Mouse (Mus musculus) MEL (cell line): ENCODE data around the gene Nr0b2. TPM values are rescaled to one million over a fixed set of nuclear protein-coding genes. Genes with fewer than 3 reads are reported as not detected.

Experiments used
- DNase-seq: peaks from one replicate; pipeline ENCODE4 v3.0.0; 2011; ENCODE audit warnings: low read depth, low spot score
- H3K27ac ChIP-seq: 2 replicates; pipeline ENCODE4 v1.5.1; 2012; ENCODE audit warnings: low read depth, mild to moderate bottlenecking, control low read depth, low read length, moderate library complexity; ENCODE audit not compliant: control insufficient read depth
- H3K27me3 ChIP-seq, 2 experiments: fragments of 150-350 bp in 1 of 2; sonication (generic) in 1 of 2; 2 replicates each; pipeline ENCODE4 v1.6.1; 2012; ENCODE audit warnings: low read length in 2 of 2, mild to moderate bottlenecking in 2 of 2, improper control_type of control experiment in 1 of 2, moderate library complexity in 1 of 2; ENCODE audit not compliant: insufficient read depth in 2 of 2, control insufficient read depth in 1 of 2
- H3K36me3 ChIP-seq, 2 experiments: 2 replicates each; pipeline ENCODE4 v1.6.1; 2012 to 2014; ENCODE audit warnings: low read length in 2 of 2, improper control_type of control experiment in 1 of 2, inconsistent platforms in 1 of 2, mild to moderate bottlenecking in 1 of 2; ENCODE audit not compliant: insufficient read depth in 2 of 2, control insufficient read depth in 1 of 2
- H3K4me1 ChIP-seq, 2 experiments: fragments of 150-350 bp in 1 of 2; sonication (generic) in 1 of 2; 2 replicates each; pipeline ENCODE4 v1.6.1; 2012; ENCODE audit warnings: low read length in 2 of 2, improper control_type of control experiment in 1 of 2, mild to moderate bottlenecking in 1 of 2; ENCODE audit not compliant: insufficient read depth in 2 of 2, control insufficient read depth in 1 of 2
- H3K4me3 ChIP-seq, 2 experiments: fragments of 150-350 bp in 1 of 2; sonication (generic) in 1 of 2; 2 replicates each; pipeline ENCODE4 v1.5.1; 2012; ENCODE audit warnings: low read depth in 2 of 2, low read length in 2 of 2, mild to moderate bottlenecking in 2 of 2, moderate library complexity in 2 of 2, control low read depth in 1 of 2, improper control_type of control experiment in 1 of 2; ENCODE audit not compliant: control insufficient read depth in 1 of 2, insufficient read depth in 1 of 2
- H3K79me2 ChIP-seq: 2 replicates; pipeline ENCODE4 v1.6.1; 2012; ENCODE audit warnings: mild to moderate bottlenecking, low read length, moderate library complexity; ENCODE audit not compliant: control insufficient read depth, poor library complexity, insufficient read depth
- H3K9ac ChIP-seq: 2 replicates; pipeline ENCODE4 v1.6.1; 2012; ENCODE audit warnings: low read depth, mild to moderate bottlenecking, control low read depth, low read length, moderate library complexity; ENCODE audit not compliant: control insufficient read depth, poor library complexity, severe bottlenecking
- H3K9me3 ChIP-seq: fragments of 150-350 bp; sonication (generic); replicated peaks from 2 replicates; pipeline ENCODE4 v1.6.1; 2012; ENCODE audit warnings: mild to moderate bottlenecking, low read length, improper control_type of control experiment, moderate library complexity; ENCODE audit not compliant: insufficient read depth
- BHLHE40 ChIP-seq: IDR thresholded peaks from 2 replicates; pipeline ENCODE4 v1.6.1; 2012; ENCODE audit warnings: low read depth, mild to moderate bottlenecking, inconsistent platforms, low read length, improper control_type of control experiment, borderline replicate concordance
- CHD1 ChIP-seq: IDR thresholded peaks from 2 replicates; pipeline ENCODE4 v1.6.1; 2012; ENCODE audit warnings: low read depth, mild to moderate bottlenecking, inconsistent platforms, low read length, improper control_type of control experiment
- CHD2 ChIP-seq: IDR thresholded peaks from 2 replicates; pipeline ENCODE4 v1.6.1; 2011; ENCODE audit warnings: low read length, improper control_type of control experiment
- CTCF ChIP-seq, 3 experiments: IDR thresholded peaks in 2 of 3; conservative IDR thresholded peaks in 1 of 3; 2 replicates each; pipeline ENCODE4 v1.5.1; 2011 to 2012; ENCODE audit warnings: low read length in 3 of 3, low read depth in 2 of 3, mild to moderate bottlenecking in 2 of 3, improper control_type of control experiment in 1 of 3, inconsistent platforms in 1 of 3, mixed read lengths in 1 of 3, moderate library complexity in 1 of 3; ENCODE audit not compliant: control insufficient read depth in 1 of 3, insufficient read depth in 1 of 3, poor library complexity in 1 of 3, severe bottlenecking in 1 of 3
- E2F4 ChIP-seq: IDR thresholded peaks from 2 replicates; pipeline ENCODE4 v1.6.1; 2011; ENCODE audit warnings: low read depth, low read length, improper control_type of control experiment, borderline replicate concordance
- EP300 ChIP-seq, 2 experiments: IDR thresholded peaks; 2 replicates each; pipeline ENCODE4 v1.6.1; 2011; ENCODE audit warnings: improper control_type of control experiment in 2 of 2, low read length in 2 of 2, low read depth in 1 of 2, mild to moderate bottlenecking in 1 of 2
- ETS1 ChIP-seq: IDR thresholded peaks from 2 replicates; pipeline ENCODE4 v1.6.1; 2012; ENCODE audit warnings: low read depth, mild to moderate bottlenecking, inconsistent platforms, low read length, improper control_type of control experiment, moderate library complexity
- GABPA ChIP-seq: IDR thresholded peaks from 2 replicates; pipeline ENCODE4 v1.6.1; 2012; ENCODE audit warnings: low read depth, mild to moderate bottlenecking, inconsistent platforms, low read length, improper control_type of control experiment, moderate library complexity
- GATA1 ChIP-seq: IDR thresholded peaks from 2 replicates; pipeline ENCODE4 v1.6.1; 2011; ENCODE audit warnings: low read depth, low read length, improper control_type of control experiment
- HCFC1 ChIP-seq: IDR thresholded peaks from 2 replicates; pipeline ENCODE4 v1.6.1; 2012; ENCODE audit warnings: low read depth, mild to moderate bottlenecking, inconsistent platforms, low read length, improper control_type of control experiment, moderate library complexity
- JUND ChIP-seq: IDR thresholded peaks from 2 replicates; pipeline ENCODE4 v1.6.1; 2011; ENCODE audit warnings: low read depth, mild to moderate bottlenecking, improper control_type of control experiment, low read length
- KAT2A ChIP-seq: conservative IDR thresholded peaks from 2 replicates; pipeline ENCODE4 v1.6.1; 2012; ENCODE audit warnings: low read depth, low read length, improper control_type of control experiment, inconsistent platforms
- MAFK ChIP-seq: IDR thresholded peaks from 2 replicates; pipeline ENCODE4 v1.6.1; 2011; ENCODE audit warnings: low read depth, mild to moderate bottlenecking, low read length, improper control_type of control experiment, borderline replicate concordance
- MAZ ChIP-seq: IDR thresholded peaks from 2 replicates; pipeline ENCODE4 v1.6.1; 2012; ENCODE audit warnings: low read depth, mild to moderate bottlenecking, inconsistent platforms, low read length, improper control_type of control experiment
- MEF2A ChIP-seq: IDR thresholded peaks from 2 replicates; pipeline ENCODE4 v1.6.1; 2014; ENCODE audit warnings: low read depth, mild to moderate bottlenecking, inconsistent platforms, low read length, improper control_type of control experiment; ENCODE audit not compliant: poor library complexity, insufficient replicate concordance, severe bottlenecking; ENCODE audit errors: extremely low read depth
- MYB ChIP-seq: IDR thresholded peaks from 2 replicates; pipeline ENCODE4 v1.6.1; 2011; ENCODE audit warnings: mild to moderate bottlenecking, low read depth, low read length, improper control_type of control experiment
- MYC ChIP-seq: IDR thresholded peaks from 2 replicates; pipeline ENCODE4 v1.6.1; 2011; ENCODE audit warnings: low read depth, mild to moderate bottlenecking, low read length, improper control_type of control experiment, moderate library complexity
- NRF1 ChIP-seq: IDR thresholded peaks from 2 replicates; pipeline ENCODE4 v1.6.1; 2014; ENCODE audit warnings: low read depth, mild to moderate bottlenecking, inconsistent platforms, low read length, improper control_type of control experiment, moderate library complexity; ENCODE audit not compliant: poor library complexity, insufficient read depth, severe bottlenecking
- POLR2A ChIP-seq, 2 experiments: IDR thresholded peaks; 2 replicates each; pipeline ENCODE4 v1.6.1; 2011 to 2012; ENCODE audit warnings: low read length in 2 of 2, mild to moderate bottlenecking in 2 of 2, control low read depth in 1 of 2, improper control_type of control experiment in 1 of 2, low read depth in 1 of 2, moderate library complexity in 1 of 2; ENCODE audit not compliant: control insufficient read depth in 1 of 2, insufficient read depth in 1 of 2, poor library complexity in 1 of 2
- RCOR1 ChIP-seq: IDR thresholded peaks from 2 replicates; pipeline ENCODE4 v1.6.1; 2012; ENCODE audit warnings: low read depth, mild to moderate bottlenecking, inconsistent platforms, low read length, improper control_type of control experiment
- SMC3 ChIP-seq: IDR thresholded peaks from 2 replicates; pipeline ENCODE4 v1.6.1; 2011; ENCODE audit warnings: low read depth, low read length, improper control_type of control experiment
- TAL1 ChIP-seq: IDR thresholded peaks from 2 replicates; pipeline ENCODE4 v1.6.1; 2012; ENCODE audit warnings: mild to moderate bottlenecking, inconsistent platforms, low read length, moderate library complexity, mixed read lengths
- TBP ChIP-seq: IDR thresholded peaks from 2 replicates; pipeline ENCODE4 v1.8.0; 2011; ENCODE audit warnings: low read depth, low read length, improper control_type of control experiment
- TCF12 ChIP-seq: IDR thresholded peaks from 2 replicates; pipeline ENCODE4 v1.6.1; 2014; ENCODE audit warnings: low read depth, mild to moderate bottlenecking, inconsistent platforms, low read length, improper control_type of control experiment, moderate library complexity
- UBTF ChIP-seq: IDR thresholded peaks from 2 replicates; pipeline ENCODE4 v1.6.1; 2012; ENCODE audit warnings: low read depth, mild to moderate bottlenecking, inconsistent platforms, low read length, improper control_type of control experiment, moderate library complexity, borderline replicate concordance; ENCODE audit not compliant: insufficient read depth
- USF1 ChIP-seq: IDR thresholded peaks from 2 replicates; pipeline ENCODE4 v1.6.1; 2014; ENCODE audit warnings: low read depth, mild to moderate bottlenecking, inconsistent platforms, low read length, improper control_type of control experiment, moderate library complexity
- USF2 ChIP-seq, 2 experiments: IDR thresholded peaks; 2 replicates each; pipeline ENCODE4 v1.6.1; 2011 to 2012; ENCODE audit warnings: improper control_type of control experiment in 2 of 2, low read length in 2 of 2, borderline replicate concordance in 1 of 2, inconsistent platforms in 1 of 2, low read depth in 1 of 2, mild to moderate bottlenecking in 1 of 2; ENCODE audit not compliant: insufficient read depth in 1 of 2
- ZC3H11A ChIP-seq: IDR thresholded peaks from 2 replicates; pipeline ENCODE4 v1.6.1; 2012; ENCODE audit warnings: low read depth, mild to moderate bottlenecking, inconsistent platforms, low read length, improper control_type of control experiment
- ZKSCAN1 ChIP-seq: IDR thresholded peaks from 2 replicates; pipeline ENCODE4 v1.6.1; 2012; ENCODE audit warnings: low read depth, mild to moderate bottlenecking, inconsistent platforms, low read length, improper control_type of control experiment, moderate library complexity
- ZMIZ1 ChIP-seq: IDR thresholded peaks from 2 replicates; pipeline ENCODE4 v1.6.1; 2012; ENCODE audit warnings: low read depth, mild to moderate bottlenecking, inconsistent platforms, low read length, improper control_type of control experiment, moderate library complexity
- polyA plus RNA-seq, 2 experiments: library from polyadenylated mRNA; stranded (reverse) in 1 of 2; unstranded in 1 of 2; fragments of >175 nt in 1 of 2; fragments of >200 nt in 1 of 2; gene quantifications; 2 replicates each; pipeline versions ENCODE4 v1.2.1 to v1.2.4; 2012; ENCODE audit warnings: low replicate concordance in 2 of 2, low read depth in 1 of 2; ENCODE audit not compliant: insufficient read length in 2 of 2, insufficient read depth in 1 of 2, missing spikeins in 1 of 2
- total RNA-seq: library from RNA; depleted of rRNA; stranded (reverse); fragments of 300-350 nt; gene quantifications from 2 replicates; pipeline ENCODE4 v1.2.3, GENCODE M21; 2012

The Nr0b2 gene
- total and polyA plus RNA-seq, 3 experiments = 0.10 TPM; not detected in 2

- Histone ChIP-seq H3K27me3 (peaks cover 8% of the 10 kb centered on the region in 2 experiments), H3K36me3 (peaks cover 0 to 2% of the 10 kb centered on the region in 2 experiments; a peak in 1 of 4 replicates)
- TF ChIP-seq UBTF (no peak), ZMIZ1 (no peak), E2F4 (no peak), KAT2A (no peak), USF2 (IDR thresholded peaks at IDR 0.05; ENCODE audit: borderline replicate concordance in 1 of 2, insufficient read depth in 1 of 2, low read depth in 1 of 2, low read length in 2 of 2) (no peak), MAZ (no peak), CTCF (IDR thresholded peaks at IDR 0.05 in 2 of 3, conservative IDR thresholded peaks at IDR 0.05 in 1 of 3; ENCODE audit: control insufficient read depth in 1 of 3, insufficient read depth in 1 of 3, low read depth in 2 of 3, low read length in 3 of 3, poor library complexity in 1 of 3, severe bottlenecking in 1 of 3) (no peak), TCF12 (no peak), MYC (no peak), NRF1 (no peak), CHD2 (no peak), MYB (no peak), GATA1 (no peak), EP300 (IDR thresholded peaks at IDR 0.05; ENCODE audit: low read depth in 1 of 2, low read length in 2 of 2) (no peak), MAFK (no peak), RCOR1 (no peak), ZC3H11A (no peak), HCFC1 (no peak), ETS1 (no peak)
- TF ChIP-seq, all 39 proteins: peak for 0
- H3K79me2 ChIP-seq = no peaks in the 10 kb centered on the region
- no peak overlapping the region for H3K9ac ChIP-seq
- no peak for DNase-seq
- peaks cover 0 to 8% of the 10 kb centered on the region in 2 experiments; a peak in 3 of 4 replicates for H3K4me1 ChIP-seq
- H3K9me3 ChIP-seq = no peaks in the 10 kb centered on the region
- H3K27ac ChIP-seq = no peak overlapping the region
- no peak overlapping the region for H3K4me3 ChIP-seq
Observed at GRCm38 (mm10) chr4:133557041-133557717, 4.0 kb downstream of the Nr0b2 start.

- TF ChIP-seq USF1 (no peak), JUND (no peak), GATA1 (no peak), RCOR1 (no peak), CTCF (IDR thresholded peaks at IDR 0.05 in 2 of 3, conservative IDR thresholded peaks at IDR 0.05 in 1 of 3; ENCODE audit: control insufficient read depth in 1 of 3, insufficient read depth in 1 of 3, low read depth in 2 of 3, low read length in 3 of 3, poor library complexity in 1 of 3, severe bottlenecking in 1 of 3) (no peak), GABPA (no peak), TAL1 (no peak), CHD1 (no peak), SMC3 (no peak), POLR2A (IDR thresholded peaks at IDR 0.05; ENCODE audit: control insufficient read depth in 1 of 2, insufficient read depth in 1 of 2, low read depth in 1 of 2, low read length in 2 of 2, poor library complexity in 1 of 2) (no peak), BHLHE40 (no peak), ZKSCAN1 (no peak), TCF12 (no peak), MEF2A (no peak), TBP (no peak)
- TF ChIP-seq, all 39 proteins: peak for 0
- no peak for DNase-seq
- H3K9ac ChIP-seq = no peak overlapping the region
Observed at GRCm38 (mm10) chr4:133559846-133560245, 6.7 kb downstream of the Nr0b2 start.

More at GRCm38 (mm10) chr4:133559846-133560245, 6.7 kb downstream of the Nr0b2 start:
- H3K36me3 ChIP-seq = peaks cover 0 to 5% of the 10 kb centered on the region in 2 experiments; a peak in 2 of 4 replicates
- no peaks in the 10 kb centered on the region for H3K9me3 ChIP-seq
- H3K27me3 ChIP-seq = peaks cover 8% of the 10 kb centered on the region in 2 experiments
- no peak overlapping the region for H3K27ac ChIP-seq
- no peaks in the 10 kb centered on the region; the same call in 1 of the 2 replicates for H3K79me2 ChIP-seq
- peaks cover 0 to 4% of the 10 kb centered on the region in 2 experiments; a peak in 3 of 4 replicates for H3K4me1 ChIP-seq
- no peak overlapping the region for H3K4me3 ChIP-seq
